Mouse (Mus musculus) spleen, adult 2 months (tissue): Measurements from ENCODE around the gene Itga7. TPM values are rescaled to one million over a fixed set of nuclear protein-coding genes. Genes with fewer than 3 reads are reported as not detected.

Source experiments
- DNase-seq, 2 experiments: peaks; one replicate each; pipeline versions ENCODE4 v3.0.0 to v3.0.0-alpha.2; 2012 to 2021; ENCODE audit warnings: low spot score in 2 of 2, low read depth in 1 of 2
- H3K27ac ChIP-seq: fragments of 200-500 bp; 2 replicates; pipeline ENCODE4 v1.5.1; 2012; ENCODE audit warnings: low read length, inconsistent platforms; ENCODE audit not compliant: insufficient read depth
- H3K27me3 ChIP-seq: fragments of 200-500 bp; 2 replicates; pipeline ENCODE4 v1.6.1; 2012; ENCODE audit warnings: mild to moderate bottlenecking, moderate library complexity, low read length, inconsistent platforms; ENCODE audit not compliant: control insufficient read depth, insufficient read depth
- H3K36me3 ChIP-seq: fragments of 200-500 bp; 2 replicates; pipeline ENCODE4 v1.6.1; 2012; ENCODE audit warnings: mild to moderate bottlenecking, low read length, inconsistent platforms; ENCODE audit not compliant: control insufficient read depth, insufficient read depth
- H3K4me1 ChIP-seq: fragments of 200-500 bp; 2 replicates; pipeline ENCODE4 v1.6.1; 2011; ENCODE audit warnings: inconsistent platforms; ENCODE audit not compliant: control insufficient read depth, insufficient read depth, insufficient read length
- H3K4me3 ChIP-seq: fragments of 200-500 bp; 2 replicates; pipeline ENCODE4 v1.5.1; 2011; ENCODE audit warnings: mild to moderate bottlenecking, inconsistent platforms; ENCODE audit not compliant: insufficient read depth, insufficient read length; ENCODE audit errors: extremely low read depth
- CTCF ChIP-seq: fragments of 200-500 bp; IDR thresholded peaks from 2 replicates; pipeline ENCODE4 v1.5.1; 2011; ENCODE audit warnings: mild to moderate bottlenecking, inconsistent platforms; ENCODE audit not compliant: insufficient read depth, insufficient read length, insufficient replicate concordance; ENCODE audit errors: extremely low read depth
- POLR2A ChIP-seq: fragments of 200-500 bp; IDR thresholded peaks from 2 replicates; pipeline ENCODE4 v1.6.1; 2011; ENCODE audit warnings: low read depth, low read length, inconsistent platforms
- WGBS: fragments of 180-500 bp; shearing (Covaris S2); methylation state at CpG from one replicate; pipeline ENCODE4 v1.1.7; 2018; 5-methylcytosine and 5-hydroxymethylcytosine counted together
- polyA plus RNA-seq: library from polyadenylated mRNA; depleted of rRNA; stranded (reverse); fragments of >200 nt; gene quantifications from 2 replicates; pipeline ENCODE4 v1.2.3, GENCODE M21; 2012

Gene Itga7
- polyA plus RNA-seq, 1 experiment = 5.8 TPM

DNA sequence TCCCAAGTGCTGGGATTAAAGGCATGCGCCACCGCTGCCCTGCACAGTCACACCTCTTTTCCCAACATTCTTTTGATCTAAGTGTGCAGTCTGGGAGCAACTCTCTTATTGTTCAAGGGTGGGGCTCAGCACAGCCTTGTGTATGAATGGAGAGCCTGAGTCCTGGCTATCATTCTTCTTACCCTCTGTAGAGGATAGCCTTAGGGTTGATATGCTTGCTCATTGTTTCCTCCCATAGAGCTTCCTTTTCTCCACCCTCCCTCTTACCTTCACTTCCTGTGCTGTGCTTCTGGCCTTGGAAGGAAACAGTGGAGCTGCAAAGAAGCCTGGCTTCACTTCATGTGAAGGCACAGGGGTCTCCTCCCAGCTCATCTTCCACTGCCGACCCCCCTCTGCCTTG lies 32.9 kb upstream of the Itga7 start, which contains the start of gene Cd63:
Gene Cd63, plus strand, starts transcription at position 292 of the 400 bp plus-strand sequence.
- DNase-seq = no peak
- no peaks in the 10 kb centered on the region for H3K36me3 ChIP-seq
- peaks cover 2% of the 10 kb centered on the region; the same call in 1 of the 2 replicates for H3K4me1 ChIP-seq
- WGBS = 90% methylated on average over 3 of the region's 3 CpGs
- no peak for TF ChIP-seq CTCF
- no peak for TF ChIP-seq POLR2A
- no peaks in the 10 kb centered on the region for H3K27me3 ChIP-seq
- H3K4me3 ChIP-seq = no peak within 1 kb of the TSS
- H3K27ac ChIP-seq = no peak within 1 kb of the TSS

DNA sequence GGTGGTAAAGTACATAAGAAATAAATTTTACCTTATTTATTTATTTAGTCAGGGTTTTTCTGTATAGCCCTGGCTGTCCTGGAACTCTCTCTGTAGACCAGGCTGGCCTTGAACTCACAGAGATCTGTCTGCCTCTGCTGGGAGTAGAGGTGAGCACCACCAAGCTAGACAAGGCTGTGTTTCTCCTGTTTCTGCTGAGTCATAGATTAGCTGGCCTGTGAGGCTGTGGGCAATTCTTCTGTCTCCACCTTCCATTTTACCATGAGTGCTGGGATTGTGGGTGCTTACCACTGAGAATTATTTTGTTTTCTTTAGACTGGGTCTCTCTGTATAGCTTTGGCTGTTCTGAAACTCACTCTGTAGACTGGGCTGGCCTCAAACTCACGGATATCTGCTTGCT lies 32.2 kb upstream of the Itga7 start:
- DNase-seq = no peak
- TF ChIP-seq POLR2A = no peak
- no peak for TF ChIP-seq CTCF
- Histone ChIP-seq H3K27me3 (no peaks in the 10 kb centered on the region), H3K4me1 (peaks cover 2% of the 10 kb centered on the region; the same call in 1 of the 2 replicates), H3K4me3 (no peak overlapping the region), H3K36me3 (no peaks in the 10 kb centered on the region), H3K27ac (no peak overlapping the region)
- 70% methylated on average over 1 of the region's 1 CpGs for WGBS

DNA sequence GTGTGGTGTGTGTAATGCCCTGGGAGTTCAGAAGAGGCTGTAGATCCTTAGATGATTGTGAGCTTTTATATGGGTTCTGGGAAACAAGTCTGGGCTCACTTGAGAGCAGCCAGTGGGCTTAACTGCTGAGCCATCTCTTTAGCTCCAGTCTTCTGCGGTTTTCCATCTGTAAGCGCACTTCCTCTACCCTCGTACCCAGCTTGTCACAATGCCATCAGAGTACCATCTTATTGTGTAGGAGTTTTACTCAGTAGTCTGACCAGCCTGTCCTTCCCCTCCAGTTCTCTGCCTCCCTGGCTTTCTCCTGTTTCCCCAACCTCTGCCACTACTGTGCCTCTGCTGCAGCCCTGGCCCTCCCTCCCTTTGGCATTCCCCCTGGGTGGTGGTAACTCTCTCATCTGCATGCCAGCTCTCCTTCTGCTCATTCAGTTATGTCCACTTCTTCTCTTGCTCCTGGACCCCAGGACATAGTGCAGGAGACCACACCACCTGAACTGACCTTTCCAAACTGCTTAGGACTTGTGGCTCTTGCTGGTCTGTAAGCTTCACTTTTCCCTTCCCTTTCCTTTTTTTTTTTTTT lies 31.1 kb upstream of the Itga7 start:
- no peak for TF ChIP-seq CTCF
- no peak for TF ChIP-seq POLR2A

DNA sequence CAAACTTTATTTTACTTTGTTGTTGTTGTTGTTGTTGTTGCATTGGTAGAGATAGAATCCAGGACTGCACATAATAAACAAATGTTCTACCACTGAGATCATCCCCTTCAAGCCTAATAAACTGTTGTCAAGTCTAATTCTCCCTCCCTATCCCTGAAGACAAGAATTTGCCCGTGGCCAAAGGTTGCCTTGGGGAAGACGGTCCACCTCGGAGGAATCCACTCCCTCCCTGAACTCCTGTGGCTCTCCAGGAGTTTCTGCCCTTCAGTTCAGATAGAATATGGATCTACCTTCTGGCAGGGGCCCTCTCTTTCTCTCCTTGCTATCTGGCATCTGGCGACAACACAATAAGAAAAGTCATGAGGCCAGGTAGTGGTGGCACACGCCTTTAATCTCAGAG lies 28.8 kb upstream of the Itga7 start:
- WGBS = 90% methylated on average over 5 of the region's 5 CpGs
- peaks cover 6% of the 10 kb centered on the region for H3K4me1 ChIP-seq
- H3K4me3 ChIP-seq = no peak overlapping the region
- no peak for DNase-seq
- TF ChIP-seq CTCF (no peak), POLR2A (no peak)
- H3K27ac ChIP-seq = no peak overlapping the region
- peaks cover 7% of the 10 kb centered on the region for H3K27me3 ChIP-seq
- H3K36me3 ChIP-seq = no peaks in the 10 kb centered on the region

More for the DNA sequence above, 31.1 kb upstream of the Itga7 start:
- Histone ChIP-seq H3K27ac (no peak overlapping the region), H3K36me3 (no peaks in the 10 kb centered on the region), H3K27me3 (no peaks in the 10 kb centered on the region), H3K4me1 (peaks cover 2% of the 10 kb centered on the region; the same call in 1 of the 2 replicates), H3K4me3 (no peak overlapping the region)
- 19% methylated on average over 3 of the region's 3 CpGs for WGBS
- DNase-seq = no peak

DNA sequence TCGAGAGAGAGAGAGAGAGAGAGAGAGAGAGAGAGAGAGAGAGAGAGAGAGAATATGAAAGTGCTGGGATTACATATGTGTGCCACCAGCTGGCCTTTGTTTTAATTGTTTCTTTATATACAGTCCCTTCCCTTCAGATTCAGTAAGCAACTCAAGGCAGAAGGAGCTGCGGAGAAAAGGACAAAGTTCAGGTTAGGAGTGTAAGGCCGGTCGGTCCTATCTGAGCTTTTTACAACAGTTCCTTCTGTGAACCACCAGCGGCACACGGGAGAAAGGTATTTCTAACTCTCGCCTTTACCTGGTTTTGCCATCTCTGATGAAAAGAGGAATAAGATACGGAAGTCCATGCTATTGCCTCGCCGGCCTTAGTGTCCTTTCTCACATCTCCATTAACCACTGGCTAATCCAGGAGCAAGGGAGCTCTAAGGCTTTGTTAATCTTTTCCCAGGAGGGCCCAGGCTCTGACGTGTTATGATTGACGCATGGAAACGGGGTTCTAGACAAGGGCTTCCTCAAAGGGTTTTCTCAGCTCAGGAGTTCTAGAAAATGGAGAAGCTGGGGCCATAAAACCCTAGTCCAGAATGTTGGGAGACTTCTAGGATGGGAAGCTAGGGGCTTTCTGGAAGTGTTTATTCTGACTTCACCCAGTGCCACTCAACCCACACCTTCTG lies 24.7 kb upstream of the Itga7 start:
- no peak for TF ChIP-seq CTCF
- no peak for TF ChIP-seq POLR2A
- WGBS = 73% methylated on average over 13 of the region's 13 CpGs
- DNase-seq = no peak
- H3K36me3 ChIP-seq = no peaks in the 10 kb centered on the region
- no peak overlapping the region for H3K27ac ChIP-seq
- H3K4me3 ChIP-seq = no peak overlapping the region
- peaks cover 14% of the 10 kb centered on the region for H3K27me3 ChIP-seq
- peaks cover 9% of the 10 kb centered on the region; the same call in 1 of the 2 replicates for H3K4me1 ChIP-seq

- peak overlapping the region; percentile 51; the same call in 1 of the 2 replicates for H3K27ac ChIP-seq
- H3K36me3 ChIP-seq = no peaks in the 10 kb centered on the region
- DNase-seq = no peak
- H3K4me3 ChIP-seq = peak overlapping the region; percentile 52; the same call in 1 of the 2 replicates
- H3K4me1 ChIP-seq = peaks cover 9% of the 10 kb centered on the region; the same call in 1 of the 2 replicates
- H3K27me3 ChIP-seq = peaks cover 14% of the 10 kb centered on the region
- WGBS = 3% methylated on average over 37 of the region's 41 CpGs
- no peak for TF ChIP-seq POLR2A
Observed at GRCm38 (mm10) chr10:128909567-128910028, 24.0 kb upstream of the Itga7 start.
